Mouse (Mus musculus) myocyte (in vitro differentiated cells): Measurements from ENCODE around the gene Calr4.

Experiments used
- E2F4 ChIP-seq: IDR thresholded peaks from one replicate; pipeline ENCODE4 v1.6.1; 2011; ENCODE audit warnings: mild to moderate bottlenecking, control low read depth, moderate library complexity; ENCODE audit not compliant: insufficient read depth
- MAX ChIP-seq: IDR thresholded peaks from one replicate; pipeline ENCODE4 v1.6.1; 2011; ENCODE audit warnings: low read depth, mild to moderate bottlenecking, control low read depth
- MYOG ChIP-seq, 3 experiments: IDR thresholded peaks; one replicate each; pipeline ENCODE4 v1.6.1; 2011; ENCODE audit warnings: control low read depth in 2 of 3, low read depth in 2 of 3, mild to moderate bottlenecking in 2 of 3; ENCODE audit not compliant: insufficient read length in 2 of 3, control insufficient read depth in 1 of 3, insufficient read depth in 1 of 3
- POLR2A ChIP-seq: IDR thresholded peaks from one replicate; pipeline ENCODE4 v1.6.1; 2011; ENCODE audit warnings: low read depth, mild to moderate bottlenecking, control low read depth, moderate library complexity; ENCODE audit not compliant: insufficient read length
- POLR2AphosphoS2 ChIP-seq: IDR thresholded peaks from one replicate; pipeline ENCODE4 v1.6.1; 2011; ENCODE audit warnings: low read depth, control low read depth; ENCODE audit not compliant: insufficient read length
- SRF ChIP-seq: IDR thresholded peaks from one replicate; pipeline ENCODE4 v1.6.1; 2011; ENCODE audit warnings: low read depth; ENCODE audit not compliant: control insufficient read depth, insufficient read length

DNA sequence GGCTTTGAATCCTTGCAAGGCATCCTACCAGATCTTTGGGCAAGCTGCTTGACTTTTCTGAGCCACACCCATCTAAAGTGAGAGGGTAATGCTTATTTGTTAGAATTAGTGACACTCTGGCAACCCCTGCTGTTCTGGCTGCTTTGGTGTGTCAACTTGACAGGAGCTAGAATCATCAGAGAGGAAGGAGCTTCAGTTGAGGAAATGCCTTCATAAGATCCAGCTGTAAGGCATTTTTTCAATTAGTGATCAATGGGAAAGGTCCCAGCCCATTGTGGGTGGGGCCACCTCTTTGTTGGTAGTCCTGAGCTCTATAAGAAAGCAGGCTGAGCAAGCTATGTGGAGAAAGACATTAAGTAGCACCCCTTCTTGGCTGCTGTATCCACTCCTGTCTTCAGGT, 6.9 kb downstream of the Calr4 start:
- no peak for TF ChIP-seq SRF
- no peak for TF ChIP-seq E2F4
- TF ChIP-seq POLR2A = no peak
- TF ChIP-seq POLR2AphosphoS2 = no peak
- no peak for TF ChIP-seq MAX
- TF ChIP-seq MYOG (IDR thresholded peaks at IDR 0.05; ENCODE audit: control insufficient read depth in 1 of 3, insufficient read depth in 1 of 3, insufficient read length in 2 of 3, low read depth in 2 of 3) = no peak
